Mouse (Mus musculus) forebrain, embryonic 11.5 days (tissue): ENCODE measurements around the gene Mocs3. TPM values are rescaled to one million over a fixed set of nuclear protein-coding genes. Genes with fewer than 3 reads are reported as not detected.
A peak's percentile ranks its signal among the peaks of the same experiment; 100 is the strongest.

Experiments used
- ATAC-seq: fragments of 200-750 bp; cut with Nextera tagmentation; replicated peaks from 2 replicates; pipeline ENCODE4 v1.8.0; 2017; ENCODE audit warnings: moderate TSS enrichment; ENCODE audit not compliant: low FRiP score
- DNase-seq: peaks from one replicate; pipeline ENCODE4 v3.0.0-alpha.2; 2017; ENCODE audit warnings: low spot score
- H3K27ac ChIP-seq: fragments of 300-500 bp; sonication (generic); 2 replicates; pipeline ENCODE4 v1.5.1; 2014; ENCODE audit warnings: low read depth, low read length
- H3K27me3 ChIP-seq: fragments of 300-500 bp; sonication (generic); 2 replicates; pipeline ENCODE4 v1.6.1; 2014; ENCODE audit warnings: mild to moderate bottlenecking, low read length, mixed read lengths; ENCODE audit not compliant: control insufficient read depth, insufficient read depth
- H3K36me3 ChIP-seq: fragments of 300-500 bp; sonication (generic); 2 replicates; pipeline ENCODE4 v1.6.1; 2014; ENCODE audit warnings: mild to moderate bottlenecking, low read length, moderate library complexity, mixed read lengths; ENCODE audit not compliant: control insufficient read depth, insufficient read depth
- H3K4me1 ChIP-seq: fragments of 300-500 bp; sonication (generic); replicated peaks from 2 replicates; pipeline ENCODE4 v1.6.1; 2014; ENCODE audit warnings: low read length, mixed read lengths; ENCODE audit not compliant: control insufficient read depth, insufficient read depth
- H3K4me2 ChIP-seq: fragments of 300-500 bp; sonication (generic); 2 replicates; pipeline ENCODE4 v1.6.1; 2014; ENCODE audit warnings: low read depth, mild to moderate bottlenecking, low read length, moderate library complexity, mixed read lengths; ENCODE audit not compliant: severe bottlenecking
- H3K4me3 ChIP-seq: fragments of 300-500 bp; sonication (generic); 2 replicates; pipeline ENCODE4 v1.5.1; 2014; ENCODE audit warnings: low read depth, low read length
- H3K9ac ChIP-seq: fragments of 300-500 bp; sonication (generic); 2 replicates; pipeline ENCODE4 v1.6.1; 2014; ENCODE audit warnings: low read length
- H3K9me3 ChIP-seq: fragments of 300-500 bp; sonication (generic); 2 replicates; pipeline ENCODE4 v1.6.1; 2016; ENCODE audit warnings: low read length, mixed read lengths; ENCODE audit not compliant: control insufficient read depth
- WGBS: fragments of 180-500 bp; shearing (Covaris S2); extraction: QIAGEN DNeasy Blood & Tissue Kit; methylation state at CpG from one replicate; pipeline ENCODE4 v1.1.7; 2014; 5-methylcytosine and 5-hydroxymethylcytosine counted together
- polyA plus RNA-seq: library from polyadenylated mRNA; unstranded; fragments of >200 nt; fragmentation: Nextera tagmentation; extraction: Ambion mirVana; gene quantifications from 2 replicates; pipeline ENCODE4 v1.2.1, GENCODE M21; 2014

The Mocs3 gene
- polyA plus RNA-seq, 1 experiment from 2014 or later: 8.5 TPM

DNA sequence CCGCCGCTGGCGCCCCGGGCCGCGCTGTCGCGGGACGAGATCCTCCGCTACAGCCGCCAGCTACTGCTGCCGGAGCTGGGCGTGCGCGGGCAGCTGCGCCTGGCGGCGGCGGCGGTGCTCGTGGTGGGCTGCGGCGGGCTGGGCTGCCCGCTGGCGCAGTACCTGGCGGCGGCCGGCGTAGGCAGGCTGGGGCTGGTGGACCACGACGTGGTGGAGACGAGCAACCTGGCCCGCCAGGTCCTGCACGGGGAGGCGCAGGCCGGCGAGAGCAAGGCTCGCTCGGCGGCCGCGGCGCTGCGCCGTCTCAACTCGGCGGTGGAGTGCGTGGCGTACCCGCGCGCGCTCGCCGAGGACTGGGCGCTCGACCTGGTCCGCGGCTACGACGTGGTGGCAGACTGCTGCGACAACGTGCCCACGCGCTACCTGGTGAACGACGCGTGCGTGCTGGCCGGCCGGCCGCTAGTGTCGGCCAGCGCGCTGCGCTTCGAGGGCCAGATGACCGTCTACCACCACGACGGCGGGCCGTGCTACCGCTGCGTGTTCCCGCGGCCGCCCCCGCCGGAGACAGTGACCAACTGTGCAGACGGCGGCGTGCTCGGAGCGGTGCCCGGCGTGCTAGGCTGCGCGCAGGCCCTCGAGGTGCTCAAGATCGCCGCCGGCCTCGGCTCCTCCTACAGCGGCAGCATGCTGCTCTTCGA lies 500 bp downstream of the Mocs3 start:
- Histone ChIP-seq H3K9me3 (no peaks in the 10 kb centered on the region), H3K4me3 (peak overlapping the region; percentile 100), H3K4me1 (peaks cover 13% of the 10 kb centered on the region), H3K9ac (peak overlapping the region; percentile 73), H3K27ac (0 out of 2 replicates have a peak overlapping the region, but pooled peaks have one; percentile 85), H3K4me2 (peak overlapping the region; percentile 97), H3K27me3 (no peaks in the 10 kb centered on the region), H3K36me3 (no peaks in the 10 kb centered on the region; the same call in 1 of the 2 replicates)
- DNase-seq (peak; percentile 61), ATAC-seq (peak; percentile 57)
- 3% methylated on average over 75 of the region's 105 CpGs for WGBS

DNA sequence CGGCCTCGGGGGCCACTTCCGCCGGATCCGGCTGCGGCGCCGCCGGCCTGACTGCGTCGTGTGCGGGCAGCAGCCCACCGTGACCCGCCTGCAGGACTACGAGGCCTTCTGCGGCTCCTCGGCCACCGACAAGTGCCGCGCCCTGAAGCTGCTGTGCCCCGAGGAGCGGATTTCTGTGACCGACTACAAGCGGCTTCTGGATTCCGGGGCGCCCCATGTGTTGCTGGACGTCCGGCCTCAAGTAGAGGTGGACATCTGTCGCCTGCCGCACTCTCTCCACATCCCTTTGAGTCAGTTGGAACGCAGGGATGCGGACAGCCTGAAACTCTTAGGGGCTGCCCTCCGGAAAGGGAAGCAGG lies 1.0 kb downstream of the Mocs3 start:
- H3K4me2 ChIP-seq: peak overlapping the region; percentile 97
- no peaks in the 10 kb centered on the region; the same call in 1 of the 2 replicates for H3K36me3 ChIP-seq
- peak overlapping the region; percentile 73 for H3K9ac ChIP-seq
- H3K27ac ChIP-seq: no peak overlapping the region
- WGBS: 71% methylated on average over 33 of the region's 33 CpGs
- no peak for DNase-seq
- H3K27me3 ChIP-seq: no peaks in the 10 kb centered on the region
- H3K4me3 ChIP-seq: peak overlapping the region; percentile 100
- peaks cover 13% of the 10 kb centered on the region for H3K4me1 ChIP-seq
- ATAC-seq: no peak
- H3K9me3 ChIP-seq: no peaks in the 10 kb centered on the region

DNA sequence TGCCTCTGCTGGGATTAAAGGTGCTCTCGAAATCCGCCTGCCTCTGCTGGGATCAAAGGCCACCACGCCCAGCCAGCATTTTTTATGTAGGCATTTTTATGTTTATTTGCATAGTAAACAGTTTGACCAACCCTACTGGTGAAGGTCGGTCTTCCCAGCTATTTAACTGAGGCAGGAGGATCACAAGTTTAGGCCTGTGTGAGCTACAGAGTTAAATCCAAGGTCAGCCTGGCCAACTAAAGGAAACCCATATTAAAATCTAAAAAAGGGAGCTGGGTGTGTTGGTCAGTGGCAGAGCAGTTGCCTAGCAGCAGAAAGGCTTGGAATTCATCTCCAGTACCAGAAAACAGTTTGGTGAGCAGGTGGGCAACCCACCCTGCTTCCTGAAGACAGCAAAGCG lies 2.9 kb downstream of the Mocs3 start:
- no peak overlapping the region for H3K9ac ChIP-seq
- no peak overlapping the region for H3K4me3 ChIP-seq
- H3K27ac ChIP-seq: no peak overlapping the region
- H3K4me2 ChIP-seq: no peak overlapping the region
- peaks cover 13% of the 10 kb centered on the region for H3K4me1 ChIP-seq
- H3K36me3 ChIP-seq: no peaks in the 10 kb centered on the region
- H3K9me3 ChIP-seq: no peaks in the 10 kb centered on the region
- 92% methylated on average over 5 of the region's 5 CpGs for WGBS
- H3K27me3 ChIP-seq: no peaks in the 10 kb centered on the region
- DNase-seq: no peak
- ATAC-seq: no peak

DNA sequence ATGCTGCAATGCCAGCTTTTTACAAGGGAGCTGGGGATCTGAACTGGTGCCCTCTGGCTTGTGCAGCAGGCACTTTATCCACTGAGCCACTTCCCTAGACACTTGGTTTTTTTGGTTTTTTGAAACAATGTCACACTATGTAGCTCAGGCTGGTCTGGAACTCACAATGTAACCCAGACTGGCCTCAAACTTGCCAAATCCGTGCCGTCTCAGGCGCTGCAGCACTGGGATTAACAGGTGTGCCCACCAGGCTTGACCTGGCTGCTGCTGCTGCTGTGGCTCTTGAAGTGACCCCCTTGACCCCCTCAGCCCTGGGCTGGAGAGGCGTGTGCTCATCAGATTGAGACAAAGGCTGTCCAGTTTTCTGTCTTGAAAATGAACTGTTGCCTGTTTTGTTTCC lies 7.9 kb downstream of the Mocs3 start:
- WGBS: 81% methylated on average over 4 of the region's 4 CpGs
- Histone ChIP-seq H3K9ac (no peak overlapping the region), H3K36me3 (no peaks in the 10 kb centered on the region), H3K9me3 (no peaks in the 10 kb centered on the region), H3K27ac (no peak overlapping the region), H3K4me1 (no peaks in the 10 kb centered on the region), H3K4me2 (no peak overlapping the region), H3K27me3 (no peaks in the 10 kb centered on the region), H3K4me3 (no peak overlapping the region)
- DNase-seq (no peak), ATAC-seq (no peak)

DNA sequence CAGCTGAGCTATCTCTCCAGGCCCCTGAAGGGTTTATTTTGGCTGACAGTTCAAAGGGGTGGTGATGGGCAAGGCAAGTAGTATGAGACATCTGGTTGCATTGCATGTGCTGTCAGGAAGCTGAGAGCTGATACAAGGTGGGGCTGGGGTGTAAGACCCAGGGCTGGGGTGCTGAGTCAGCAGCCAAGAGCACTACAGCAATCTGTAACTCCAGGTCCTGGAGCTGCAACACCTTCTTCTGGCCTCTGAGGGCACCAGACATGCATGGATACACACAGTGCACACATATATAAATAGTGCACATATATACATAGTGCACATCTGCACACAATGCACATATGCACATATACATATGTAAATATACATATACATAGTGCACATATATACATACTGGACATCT lies 12.4 kb downstream of the Mocs3 start:
- Histone ChIP-seq H3K4me2 (no peak overlapping the region), H3K4me1 (no peaks in the 10 kb centered on the region), H3K36me3 (no peaks in the 10 kb centered on the region), H3K9ac (no peak overlapping the region), H3K27ac (no peak overlapping the region), H3K9me3 (no peaks in the 10 kb centered on the region), H3K4me3 (no peak overlapping the region), H3K27me3 (no peaks in the 10 kb centered on the region)
- no peak for ATAC-seq
- no peak for DNase-seq

DNA sequence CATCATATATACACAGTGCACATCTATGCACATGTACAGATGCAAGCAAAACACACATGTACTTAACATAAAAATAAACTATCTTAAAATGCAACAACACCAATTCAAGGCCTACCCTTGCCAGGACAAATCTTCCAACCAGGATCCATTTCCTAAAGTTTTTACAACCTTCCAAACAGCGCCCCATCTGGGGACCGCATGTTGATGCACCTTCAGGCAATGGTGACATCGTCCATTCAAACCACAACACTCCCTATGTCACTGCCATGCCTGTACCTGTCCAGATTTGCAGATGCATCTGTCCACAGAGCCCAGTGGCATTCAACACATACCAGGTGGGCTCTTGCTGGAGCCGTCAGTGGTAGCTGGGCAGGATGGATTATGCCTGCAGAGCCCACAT lies 12.9 kb downstream of the Mocs3 start:
- ATAC-seq: no peak
- Histone ChIP-seq H3K9me3 (no peaks in the 10 kb centered on the region), H3K4me3 (no peak overlapping the region), H3K27ac (no peak overlapping the region), H3K4me2 (no peak overlapping the region), H3K9ac (no peak overlapping the region), H3K27me3 (no peaks in the 10 kb centered on the region), H3K4me1 (no peaks in the 10 kb centered on the region), H3K36me3 (no peaks in the 10 kb centered on the region)
- WGBS: 75% methylated on average over 4 of the region's 4 CpGs
- no peak for DNase-seq

DNA sequence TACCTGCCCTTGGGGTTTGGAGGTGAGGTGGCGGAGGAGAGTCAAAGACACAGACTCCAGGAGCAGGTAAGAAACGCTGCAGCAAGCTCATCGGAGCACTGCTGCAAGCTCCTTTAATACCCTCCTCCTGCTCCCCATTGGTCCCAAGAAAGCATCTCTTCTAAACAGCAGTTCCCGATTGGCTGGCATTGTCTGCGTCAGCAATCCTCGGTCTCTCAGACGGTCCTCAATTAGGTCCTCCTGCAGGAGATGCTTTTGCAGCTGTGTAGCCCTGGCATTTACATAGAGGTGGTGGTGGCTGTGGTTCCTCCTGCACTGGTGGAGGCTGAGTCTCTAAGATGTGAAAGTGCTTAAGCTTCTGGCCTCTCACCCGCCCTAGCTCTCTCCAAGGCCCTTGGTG lies 15.1 kb downstream of the Mocs3 start:
- no peak overlapping the region for H3K27ac ChIP-seq
- no peak overlapping the region for H3K4me2 ChIP-seq
- no peaks in the 10 kb centered on the region for H3K9me3 ChIP-seq
- DNase-seq: no peak
- no peaks in the 10 kb centered on the region for H3K27me3 ChIP-seq
- no peak overlapping the region for H3K4me3 ChIP-seq
- H3K36me3 ChIP-seq: no peaks in the 10 kb centered on the region
- H3K4me1 ChIP-seq: no peaks in the 10 kb centered on the region
- 33% methylated on average over 8 of the region's 8 CpGs for WGBS
- ATAC-seq: no peak
- no peak overlapping the region for H3K9ac ChIP-seq

DNA sequence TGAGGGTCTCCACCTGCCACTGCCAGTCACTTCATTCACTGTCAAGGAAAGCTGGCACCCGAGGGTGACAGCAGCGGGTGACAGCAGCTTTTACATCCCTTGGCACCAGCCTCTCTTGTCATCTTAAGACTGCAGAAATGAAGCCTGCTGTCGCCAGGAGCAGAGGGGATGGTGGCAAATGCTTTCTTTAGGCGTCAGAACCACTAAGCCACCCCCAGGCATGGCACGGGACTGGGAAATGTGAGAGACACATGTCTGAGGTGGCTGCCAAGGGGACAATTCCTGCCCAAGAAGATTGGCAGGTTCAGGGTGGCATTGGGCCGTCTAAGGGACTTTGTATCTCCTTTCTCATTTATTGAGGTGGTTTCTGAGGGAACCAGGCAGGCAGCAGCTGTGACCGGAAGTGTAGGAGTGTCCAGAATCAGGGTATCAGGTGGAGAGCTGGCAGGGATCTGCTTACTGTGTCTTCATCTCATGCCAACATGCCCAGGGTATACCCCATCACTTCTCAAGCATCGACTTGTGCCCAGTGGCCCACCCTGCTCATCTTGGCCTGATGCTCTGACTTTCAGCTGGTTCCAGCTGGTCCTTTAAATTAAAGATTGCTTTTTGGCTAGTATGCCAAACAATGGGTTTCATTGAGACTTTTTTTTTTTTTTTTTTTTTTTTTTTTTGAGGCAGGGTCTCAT lies 17.9 kb downstream of the Mocs3 start:
- Histone ChIP-seq H3K9ac (no peak overlapping the region), H3K36me3 (no peaks in the 10 kb centered on the region), H3K27me3 (no peaks in the 10 kb centered on the region), H3K4me3 (no peak overlapping the region), H3K4me2 (no peak overlapping the region), H3K27ac (no peak overlapping the region), H3K4me1 (no peaks in the 10 kb centered on the region; the same call in 1 of the 2 replicates), H3K9me3 (no peaks in the 10 kb centered on the region)
- ATAC-seq (no peak), DNase-seq (no peak)
- 76% methylated on average over 8 of the region's 8 CpGs for WGBS

DNA sequence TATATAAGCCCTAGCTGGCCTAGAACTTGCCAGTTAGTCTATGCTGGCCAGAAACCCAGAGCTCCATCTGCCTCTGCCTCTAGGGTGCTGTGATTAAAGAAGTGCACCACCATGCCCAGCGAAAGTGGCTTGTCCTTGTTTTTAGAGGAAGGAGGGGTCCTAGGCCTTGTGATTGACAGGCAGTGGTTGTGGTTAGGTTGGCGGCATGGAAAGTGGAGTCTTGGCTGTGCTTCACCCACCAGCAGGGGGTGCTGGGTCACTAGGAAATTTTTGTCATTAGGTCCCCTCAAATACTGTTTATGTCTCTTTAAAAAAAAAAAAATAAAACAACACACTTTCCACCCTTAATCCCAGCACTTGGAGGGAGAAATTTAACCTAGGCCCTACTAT lies 18.4 kb downstream of the Mocs3 start:
- DNase-seq (peak; percentile 70), ATAC-seq (no peak)
- Histone ChIP-seq H3K27ac (no peak overlapping the region), H3K4me3 (no peak overlapping the region), H3K4me2 (no peak overlapping the region), H3K4me1 (no peaks in the 10 kb centered on the region; the same call in 1 of the 2 replicates), H3K9ac (no peak overlapping the region), H3K9me3 (no peaks in the 10 kb centered on the region), H3K27me3 (no peaks in the 10 kb centered on the region), H3K36me3 (no peaks in the 10 kb centered on the region)
- WGBS: 12% methylated on average over 2 of the region's 2 CpGs
